Mouse (Mus musculus) 416B (cell line): ENCODE results near the gene Slc25a36.

Experiments
- DNase-seq: peaks from one replicate; pipeline ENCODE4 v3.0.0; 2011; ENCODE audit warnings: low read depth

Slc25a36 gene

DNA sequence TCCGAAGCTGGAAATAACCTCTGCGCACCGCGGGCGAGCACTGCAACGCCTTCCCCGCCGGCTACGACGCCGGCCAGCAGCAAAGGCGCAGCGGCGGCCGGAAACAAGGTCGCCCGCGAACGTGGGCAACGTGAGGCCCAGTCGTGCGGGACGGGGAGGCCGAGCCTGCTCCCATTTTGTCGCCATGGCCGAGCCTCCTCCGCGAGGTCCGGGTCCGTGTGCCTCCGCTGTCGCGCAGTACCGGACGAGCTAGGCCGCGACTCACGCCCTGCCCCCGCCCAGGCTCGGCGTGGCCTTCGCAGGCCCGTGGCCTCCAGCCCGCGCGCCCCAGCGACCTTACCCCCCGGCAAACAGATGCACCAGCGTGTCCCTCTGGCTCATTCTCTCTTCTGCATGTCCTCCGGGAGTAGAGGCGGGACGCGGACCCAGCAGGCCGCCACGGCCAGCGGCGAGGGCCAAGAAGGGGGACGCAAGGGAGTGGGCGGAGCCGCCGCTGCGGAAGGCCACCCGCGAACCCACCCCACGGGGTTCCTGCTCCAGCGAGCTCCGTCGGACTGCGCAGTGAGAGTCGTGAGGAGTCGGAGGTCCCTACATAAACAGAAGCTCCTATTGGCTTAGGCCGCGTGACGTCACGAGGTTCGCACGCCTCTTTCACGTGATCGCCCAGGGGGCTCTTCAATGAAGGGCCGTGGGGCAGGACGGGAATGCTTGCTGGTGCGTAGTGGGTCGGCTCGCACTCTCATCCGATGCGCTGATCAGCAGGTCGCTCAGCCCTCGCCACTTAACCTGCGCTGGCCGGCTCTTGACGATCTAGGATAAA, at the start of gene Slc25a36:
TSS of gene Slc25a36 (minus strand) at position 587 of the 820 bp plus-strand sequence.
- peak; percentile 97 for DNase-seq

DNA sequence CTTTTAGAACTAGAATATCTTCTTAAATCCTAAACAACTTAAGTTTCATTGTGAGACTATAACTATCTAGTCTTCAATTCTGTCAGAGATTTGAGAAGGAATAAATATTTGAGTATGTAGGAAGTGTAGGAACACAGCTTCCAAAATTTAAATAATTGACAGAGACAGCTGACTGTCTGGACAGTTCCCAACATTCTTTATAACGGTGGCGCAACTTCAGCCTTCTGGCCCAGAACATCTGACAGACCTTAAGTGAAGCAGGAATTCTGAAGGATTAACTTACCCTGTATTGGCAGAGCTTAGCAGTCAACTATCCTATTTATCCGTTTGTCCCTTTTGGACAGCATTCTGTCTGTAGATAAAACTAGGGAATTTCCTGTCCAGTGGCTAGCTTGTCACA, 47.5 kb upstream of the Slc25a36 start:
- DNase-seq = no peak

DNA sequence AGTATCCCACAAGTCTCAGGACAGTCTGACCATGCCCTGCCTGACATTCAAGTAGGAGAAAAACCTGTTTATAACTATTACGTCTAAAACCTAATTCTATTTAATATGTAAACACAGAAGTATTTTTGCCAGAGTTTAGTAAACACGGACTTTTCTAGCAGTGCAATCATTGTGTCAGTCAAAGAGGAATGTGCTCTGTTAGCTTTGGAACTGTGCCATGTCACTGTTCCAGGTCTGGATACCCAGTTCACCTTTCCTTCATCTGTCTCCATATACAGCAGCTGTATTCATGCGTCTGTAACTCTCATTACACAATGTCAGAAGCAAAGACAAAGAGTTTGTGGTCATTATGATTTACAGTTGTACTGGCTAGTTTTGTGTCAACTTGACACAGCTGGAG, 45.0 kb upstream of the Slc25a36 start:
- no peak for DNase-seq

DNA sequence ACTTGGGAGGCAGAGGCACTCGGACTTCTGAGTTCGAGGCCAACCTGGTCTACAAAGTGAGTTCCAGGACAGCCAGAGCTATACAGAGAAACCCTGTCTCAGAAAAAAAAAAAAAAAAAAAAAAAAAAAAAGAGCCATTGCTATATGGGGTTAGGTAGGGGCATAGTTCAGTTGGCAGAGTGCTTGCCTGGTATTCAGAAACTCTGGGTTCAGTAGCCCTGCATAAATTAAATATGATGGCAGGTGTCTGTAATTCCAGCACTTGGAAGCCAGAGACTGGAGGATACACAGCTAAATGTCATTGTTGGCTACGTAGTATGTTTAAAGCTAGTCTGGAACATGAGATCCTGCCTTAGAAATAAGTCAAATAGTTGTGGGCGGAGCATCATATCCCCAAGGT, 44.0 kb upstream of the Slc25a36 start:
- no peak for DNase-seq

DNA sequence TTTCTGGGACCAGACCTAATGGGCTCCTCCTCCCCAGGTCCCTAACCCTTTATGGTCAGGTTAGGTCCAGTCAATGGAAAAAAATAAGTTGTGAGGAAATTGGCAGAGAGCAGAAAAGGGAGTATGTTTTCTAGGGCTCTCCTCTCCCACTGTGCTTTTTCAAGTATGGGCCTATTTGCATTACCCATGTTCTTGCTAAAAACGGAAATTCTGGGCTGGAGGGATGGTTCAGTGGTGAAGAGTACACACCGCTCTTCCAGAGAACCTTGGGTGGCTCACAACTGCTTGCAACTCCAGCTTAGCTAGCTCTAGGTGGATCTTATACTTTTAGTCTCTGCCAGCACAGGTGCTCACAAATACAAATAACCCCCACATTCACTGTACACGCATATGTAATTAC, 42.0 kb upstream of the Slc25a36 start:
- no peak for DNase-seq

DNA sequence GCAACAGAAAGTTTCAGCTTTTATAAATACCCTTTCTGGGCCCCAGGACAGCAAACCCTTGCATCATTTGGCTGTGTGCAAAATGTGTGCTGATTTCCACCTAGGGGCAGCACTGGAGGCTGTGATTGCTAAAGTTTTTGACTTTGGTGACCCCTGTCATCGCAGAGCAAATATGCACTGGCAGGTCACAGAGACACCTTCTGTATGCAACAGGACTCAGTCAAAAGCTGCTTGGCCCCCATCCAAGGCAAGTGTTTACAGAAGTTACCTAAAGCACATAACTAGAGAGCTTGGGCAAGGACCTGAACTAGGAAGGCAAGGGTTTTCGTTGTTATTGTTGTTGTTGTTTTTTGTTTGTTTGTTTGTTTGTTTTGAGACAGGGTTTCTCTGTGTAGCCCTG, 36.3 kb upstream of the Slc25a36 start:
- DNase-seq = no peak

DNA sequence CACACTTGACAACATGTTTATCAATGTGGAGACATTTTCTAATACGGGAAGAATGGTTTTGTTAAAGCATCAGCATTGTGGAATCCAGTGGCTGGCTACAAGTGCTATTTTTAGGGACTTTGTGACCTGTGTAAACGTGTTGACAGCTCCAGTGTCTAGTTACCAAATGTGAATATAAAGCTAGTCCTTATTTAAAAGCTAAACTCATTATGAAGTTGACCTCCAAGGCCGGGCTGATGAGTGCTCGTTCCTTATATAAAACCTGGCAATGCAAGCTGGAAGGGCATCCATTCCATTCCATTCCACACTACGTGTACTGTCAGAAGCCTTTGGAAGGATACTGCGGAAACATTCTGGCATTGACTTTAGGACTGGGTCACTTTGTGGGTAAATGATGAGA, 34.4 kb upstream of the Slc25a36 start:
- DNase-seq = no peak

DNA sequence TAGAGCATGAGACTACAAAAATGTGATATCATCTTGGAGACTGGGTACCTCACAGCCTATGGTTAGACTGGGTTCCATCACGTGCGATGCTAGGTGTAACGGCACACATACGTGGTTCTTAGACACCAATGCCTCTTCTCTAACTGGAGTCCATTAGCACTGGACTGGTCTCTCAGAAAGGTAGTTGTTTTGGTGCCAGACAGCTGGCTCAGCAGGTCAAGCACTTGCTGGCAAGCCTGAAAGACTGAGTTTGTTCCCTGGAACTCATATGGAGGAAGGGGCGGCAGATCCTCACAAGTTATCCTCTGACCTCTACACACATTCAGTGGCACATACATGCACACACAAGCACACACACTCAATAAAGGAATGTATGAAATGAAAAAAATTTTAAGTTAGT, 32.5 kb upstream of the Slc25a36 start:
- DNase-seq = no peak

DNA sequence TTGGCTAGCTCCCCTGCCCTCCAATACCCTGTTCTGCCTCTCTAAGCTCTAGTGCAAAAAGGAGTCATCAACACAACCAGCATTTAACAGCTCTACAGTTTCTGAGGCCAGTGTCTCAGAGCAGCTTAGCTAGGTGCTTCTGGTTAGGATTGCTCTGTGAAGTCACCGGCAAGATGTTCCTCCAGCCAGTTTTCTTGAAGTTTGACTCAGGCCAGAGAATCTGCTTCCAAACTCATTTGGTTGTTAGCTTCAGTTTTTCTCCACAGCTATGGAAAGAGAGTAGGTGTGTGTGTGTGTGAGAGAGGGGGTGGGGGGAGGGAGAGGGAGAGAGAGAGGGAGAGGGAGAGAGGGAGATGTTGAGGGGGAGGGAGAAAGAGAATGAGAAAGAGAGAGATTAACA, 31.6 kb upstream of the Slc25a36 start:
- no peak for DNase-seq

DNA sequence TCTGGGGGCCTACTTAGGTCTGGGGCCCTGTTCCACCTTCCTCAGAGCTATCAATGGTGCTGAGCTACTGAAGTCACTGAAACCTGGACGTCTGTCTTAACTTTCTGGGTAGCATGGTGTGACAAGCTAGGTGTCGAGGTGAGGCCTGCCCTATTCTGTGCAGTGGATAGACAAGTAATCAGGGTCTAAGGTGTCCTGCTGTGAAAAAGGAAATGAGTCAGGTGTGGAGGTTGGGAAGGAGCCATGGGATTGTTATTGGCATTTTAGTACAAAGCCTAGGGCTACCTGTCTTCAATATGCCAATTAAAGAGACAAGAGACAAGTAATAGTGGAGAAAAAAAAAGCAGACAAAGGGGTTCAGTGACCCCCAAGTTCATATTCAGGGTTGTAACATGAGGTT, 30.8 kb upstream of the Slc25a36 start:
- no peak for DNase-seq

DNA sequence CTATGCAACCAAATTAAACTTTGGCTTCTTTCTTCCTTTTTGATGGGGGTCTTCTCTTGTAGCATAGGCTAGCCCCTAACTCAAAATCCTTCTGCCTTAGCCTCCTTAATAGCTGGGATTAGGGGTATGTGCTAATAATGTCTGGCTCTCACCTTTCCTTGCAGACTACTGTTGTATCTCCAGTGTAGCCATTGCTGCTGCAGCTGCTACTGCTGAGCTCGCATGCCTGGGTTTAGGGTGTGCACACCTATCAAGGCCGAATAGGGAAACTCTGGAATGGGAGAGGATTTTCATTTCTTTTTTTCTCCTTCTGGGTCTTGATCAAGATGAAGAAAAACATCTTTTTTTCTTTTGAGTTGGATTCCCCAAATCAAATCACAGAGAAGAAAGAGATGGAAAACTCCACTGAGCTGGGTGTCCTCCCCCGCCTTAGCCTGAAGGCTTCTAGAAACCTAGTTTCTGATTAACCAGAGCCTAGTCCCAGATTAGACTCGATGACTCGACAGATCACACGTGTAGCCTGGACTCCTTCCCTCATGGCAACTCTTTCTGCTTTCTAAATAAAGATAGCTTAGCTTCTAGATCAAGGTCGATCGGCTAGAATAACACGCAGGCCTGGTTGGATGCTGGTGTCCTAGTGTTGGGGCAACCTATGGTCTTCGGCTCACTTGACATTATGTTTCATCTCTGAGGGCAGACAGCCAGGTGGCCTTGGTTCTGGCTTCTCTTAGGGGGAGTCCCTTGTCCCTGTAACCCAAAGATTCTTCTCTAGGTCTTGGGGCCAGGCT, 29.4 kb upstream of the Slc25a36 start:
- no peak for DNase-seq

DNA sequence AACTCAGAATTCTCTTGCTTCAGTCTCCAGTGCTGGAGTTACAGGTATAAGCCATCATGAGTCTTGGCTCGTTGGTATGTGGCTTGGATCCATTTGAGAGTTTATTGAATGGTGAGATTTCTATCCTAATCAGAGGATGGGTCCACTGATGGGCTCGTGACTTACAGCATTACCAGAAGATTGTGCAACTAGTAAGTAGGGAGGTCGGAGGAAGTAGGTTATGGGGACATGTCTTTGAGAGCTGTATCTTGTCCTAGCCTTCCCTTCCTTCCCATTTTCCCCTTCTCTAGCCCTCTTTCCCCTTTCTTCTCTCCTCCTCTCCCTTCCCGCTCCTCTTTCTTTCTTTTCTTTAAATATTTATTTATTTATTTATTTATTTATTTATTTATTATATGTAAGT, 26.7 kb upstream of the Slc25a36 start:
- no peak for DNase-seq

DNA sequence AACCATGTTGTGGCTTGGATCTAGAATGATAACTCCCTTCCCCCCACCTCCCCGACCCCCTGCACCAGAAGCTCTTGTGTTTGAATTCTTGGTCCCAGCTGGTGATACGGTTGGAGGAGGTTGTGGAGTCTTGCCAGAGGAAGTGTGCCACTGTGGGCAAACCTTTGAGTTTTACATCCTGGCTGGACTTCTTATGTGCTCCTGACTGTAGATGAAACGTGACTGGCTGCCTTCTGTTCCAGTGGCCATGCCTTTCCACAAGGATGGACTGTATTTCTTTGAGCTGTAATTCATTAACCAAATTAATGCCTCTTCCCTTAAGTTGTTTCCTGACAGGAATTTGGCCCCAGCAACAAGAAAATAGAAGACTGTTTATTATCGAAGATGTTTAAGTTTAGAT, 26.2 kb upstream of the Slc25a36 start:
- DNase-seq = no peak

DNA sequence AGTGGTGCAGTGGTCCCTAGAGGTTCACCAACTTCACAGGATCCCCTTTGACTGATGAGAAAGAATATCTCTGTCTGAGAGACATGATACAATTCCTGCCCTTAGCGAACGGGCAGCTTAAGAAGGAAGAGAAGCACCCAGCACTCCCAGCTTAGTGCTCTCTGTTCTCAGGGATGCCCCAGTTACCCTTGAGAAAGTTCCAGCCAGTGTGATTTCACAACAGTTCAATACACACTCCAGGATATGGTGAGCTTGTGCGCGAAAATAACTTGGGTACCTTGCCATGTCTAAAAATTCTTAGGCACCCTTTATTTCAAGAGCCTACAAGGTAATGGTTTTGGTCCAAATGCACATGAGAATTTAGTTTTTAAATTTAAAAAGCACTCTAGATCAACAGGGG, 24.9 kb upstream of the Slc25a36 start:
- DNase-seq = no peak

DNA sequence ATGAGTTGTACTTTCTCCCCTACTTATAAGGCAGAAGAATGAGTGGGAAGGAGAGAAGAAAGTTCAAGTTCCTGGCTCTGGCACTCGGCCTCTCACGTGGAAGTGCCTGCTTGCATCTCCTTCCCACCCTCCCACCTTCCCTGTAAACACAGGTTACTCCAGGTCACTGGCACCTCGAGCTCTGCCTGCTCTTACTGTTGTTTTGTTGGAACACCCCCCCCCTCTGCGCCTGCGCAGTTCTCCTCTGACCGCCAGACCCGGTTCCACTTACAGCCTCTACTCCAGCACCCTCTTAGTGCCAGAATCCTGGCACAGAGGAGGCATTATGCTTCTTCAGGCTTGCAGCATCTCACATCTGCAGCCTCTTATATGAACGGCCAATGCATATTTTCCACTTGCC, 22.2 kb upstream of the Slc25a36 start:
- no peak for DNase-seq

DNA sequence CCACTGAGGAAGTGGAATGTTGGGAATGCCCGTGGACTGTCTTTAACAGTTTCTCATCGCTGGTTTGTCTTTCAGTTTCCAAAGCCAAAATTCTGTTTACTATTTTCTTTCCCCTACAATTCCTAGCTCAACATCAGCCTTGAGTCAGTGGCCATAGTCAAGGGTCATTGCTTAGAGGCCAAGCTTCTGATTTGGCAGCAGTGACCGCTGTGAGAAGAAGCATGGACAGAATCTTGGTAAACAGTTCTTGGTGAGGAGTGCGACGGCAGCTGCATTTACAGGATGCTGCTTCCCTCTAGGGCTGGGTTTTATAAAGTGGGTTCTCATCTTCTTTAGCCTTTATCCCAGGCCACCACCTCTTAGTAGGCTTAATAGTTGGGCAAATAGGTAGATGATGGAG, 19.0 kb upstream of the Slc25a36 start:
- DNase-seq = no peak

DNA sequence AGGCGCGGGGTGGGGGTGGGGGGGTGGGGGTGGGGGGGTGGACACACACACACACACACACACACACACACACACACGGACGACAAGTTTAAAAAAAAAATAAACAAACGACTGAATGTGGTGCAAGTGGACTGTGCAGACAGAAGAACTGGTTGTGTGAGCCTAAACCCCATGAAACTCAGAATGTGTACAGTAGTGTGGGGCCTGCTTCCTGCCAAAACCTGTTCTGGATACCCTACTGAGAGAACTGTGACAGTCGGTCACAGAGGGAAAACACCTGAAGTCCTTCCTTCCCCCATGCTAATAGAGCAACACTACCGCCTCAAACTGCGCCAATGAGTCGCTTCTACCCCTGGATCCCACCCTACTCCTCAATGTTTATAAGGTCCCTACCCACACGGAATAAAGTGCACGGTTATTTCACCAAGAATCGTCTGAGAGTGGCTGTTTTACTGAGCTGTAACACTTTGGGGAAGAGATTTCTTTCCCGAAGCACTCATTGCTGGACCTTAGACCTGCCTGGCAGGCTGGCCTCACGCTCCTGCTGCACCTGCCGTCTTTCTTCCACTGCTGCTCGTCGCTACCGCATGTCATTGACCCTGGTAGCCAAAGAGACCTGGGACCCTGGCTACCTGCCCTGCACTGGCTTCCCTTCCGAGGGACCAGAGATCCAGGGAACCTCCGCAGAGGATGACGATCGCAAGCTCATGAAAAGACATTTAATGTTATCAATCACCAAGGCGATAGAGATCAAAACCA, 13.2 kb upstream of the Slc25a36 start:
- no peak for DNase-seq

DNA sequence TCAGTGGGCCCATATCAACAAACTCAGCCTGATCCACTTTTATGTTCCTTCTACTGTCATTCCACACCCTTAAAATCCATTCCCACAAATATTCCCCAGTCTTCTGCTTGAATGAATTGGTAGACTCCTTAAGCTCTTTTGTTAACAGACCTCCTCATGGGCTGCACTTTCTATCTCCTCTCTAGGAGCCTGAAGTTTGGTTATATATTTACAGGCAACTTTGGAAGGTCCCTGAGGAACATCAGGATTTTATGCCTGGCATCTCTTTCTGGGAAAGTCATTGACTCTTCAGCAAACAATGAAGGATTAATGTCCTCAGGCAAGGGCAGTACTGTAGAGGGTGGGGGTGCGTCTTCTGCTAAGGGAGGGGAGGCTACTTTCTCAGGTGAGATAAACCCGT, 10.5 kb upstream of the Slc25a36 start:
- no peak for DNase-seq

DNA sequence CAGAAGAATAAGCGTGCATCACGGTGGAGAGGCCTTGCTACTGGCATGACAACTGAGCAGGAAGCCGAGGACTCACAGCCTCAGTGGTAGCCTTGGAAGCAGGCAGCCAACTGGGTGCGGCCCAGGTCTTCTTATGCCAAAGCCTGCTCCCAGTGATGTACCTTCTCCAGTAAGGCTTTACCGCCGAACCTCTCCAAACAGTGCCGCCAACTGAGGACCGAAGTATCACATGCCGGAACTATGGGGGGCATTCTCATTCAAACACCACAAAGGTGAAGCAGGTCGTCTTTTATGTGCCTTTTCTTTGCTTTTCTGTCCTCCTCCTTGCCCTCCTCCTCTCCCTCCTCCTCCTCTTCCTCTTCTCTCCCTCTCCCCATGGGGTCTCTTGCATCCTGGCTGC, 3.3 kb upstream of the Slc25a36 start:
- no peak for DNase-seq

DNA sequence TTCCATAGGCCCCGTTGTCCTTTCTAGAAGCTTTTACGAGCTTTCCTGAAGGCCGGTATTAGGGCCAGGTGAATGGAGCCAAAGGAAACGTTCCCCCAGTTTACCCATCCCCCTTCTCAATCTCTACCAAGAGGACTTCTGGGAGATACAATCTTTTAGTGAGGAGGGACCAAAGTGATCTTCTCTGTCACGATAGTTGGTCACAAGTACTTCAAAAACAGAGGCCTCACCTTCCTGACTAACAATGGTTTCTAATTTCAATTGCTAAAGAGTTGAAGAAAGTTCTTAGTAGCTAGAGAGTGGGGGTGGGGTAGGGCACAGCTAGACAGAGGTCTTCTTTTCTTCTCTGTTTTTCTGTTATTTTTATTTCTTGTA, 2.6 kb upstream of the Slc25a36 start:
- DNase-seq = no peak

DNA sequence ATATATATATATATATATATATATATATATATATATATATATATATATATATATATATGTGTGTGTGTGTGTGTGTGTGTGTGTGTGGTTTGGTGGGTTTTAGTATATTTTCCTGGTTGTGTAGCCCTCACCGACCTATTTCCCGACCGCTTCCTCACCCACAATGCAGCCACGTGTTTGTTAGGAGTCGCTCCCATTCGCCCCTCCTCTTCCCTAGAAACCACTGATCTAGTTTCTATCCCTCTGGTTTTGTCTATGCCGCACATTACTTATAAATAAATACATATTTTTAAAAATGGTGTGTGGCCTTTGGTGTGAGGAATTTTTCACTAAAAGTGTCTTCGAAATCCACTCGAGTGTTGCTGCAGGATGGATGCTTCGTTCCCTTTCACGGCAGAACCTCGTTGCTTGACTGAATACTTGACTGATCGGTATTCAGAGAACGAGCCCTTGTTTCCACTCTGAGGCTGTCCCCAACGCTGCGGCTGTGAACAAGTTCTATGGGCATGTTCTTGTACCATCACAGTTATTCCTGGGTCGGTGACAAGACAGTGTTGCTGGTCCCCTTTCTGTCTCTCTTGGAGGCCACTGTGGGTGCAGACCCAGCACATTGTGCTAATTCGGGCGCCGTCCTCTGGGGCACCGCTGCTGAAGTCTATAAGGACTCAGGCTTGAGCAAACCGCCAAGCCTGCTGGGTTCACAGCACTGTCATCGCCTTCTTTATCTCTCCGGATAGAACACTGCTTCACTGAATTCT, 2.0 kb upstream of the Slc25a36 start:
- DNase-seq = no peak

DNA sequence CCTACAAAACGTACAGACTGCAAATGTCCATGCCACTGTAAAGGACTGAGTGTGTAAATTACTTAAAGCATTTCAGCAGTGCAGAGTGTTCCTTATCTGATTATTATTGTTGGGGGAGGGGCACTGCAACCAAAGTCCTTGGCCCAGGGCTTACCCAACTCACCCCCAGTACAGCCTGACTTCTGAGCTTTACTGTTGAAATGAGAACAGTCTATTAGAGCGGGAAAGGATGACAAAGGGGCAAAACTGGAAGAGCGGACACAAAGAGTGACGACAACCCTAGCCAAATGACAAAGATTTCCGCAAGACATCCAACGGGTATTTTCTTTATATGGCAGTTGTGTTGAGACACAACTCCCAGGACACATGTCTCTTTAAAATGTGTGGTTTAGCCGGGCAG, 1.3 kb upstream of the Slc25a36 start:
- DNase-seq = peak; percentile 19
